Mouse (Mus musculus): ENCODE results near the gene Slc43a3. TPM values are rescaled to one million over a fixed set of nuclear protein-coding genes. Genes with fewer than 3 reads are reported as not detected.
A peak's percentile ranks its signal among the peaks of the same experiment; 100 is the strongest.

Slc43a3 gene
- total RNA-seq, 2 experiments from 2014 or later: 61.3 to 67.3 TPM

DNA sequence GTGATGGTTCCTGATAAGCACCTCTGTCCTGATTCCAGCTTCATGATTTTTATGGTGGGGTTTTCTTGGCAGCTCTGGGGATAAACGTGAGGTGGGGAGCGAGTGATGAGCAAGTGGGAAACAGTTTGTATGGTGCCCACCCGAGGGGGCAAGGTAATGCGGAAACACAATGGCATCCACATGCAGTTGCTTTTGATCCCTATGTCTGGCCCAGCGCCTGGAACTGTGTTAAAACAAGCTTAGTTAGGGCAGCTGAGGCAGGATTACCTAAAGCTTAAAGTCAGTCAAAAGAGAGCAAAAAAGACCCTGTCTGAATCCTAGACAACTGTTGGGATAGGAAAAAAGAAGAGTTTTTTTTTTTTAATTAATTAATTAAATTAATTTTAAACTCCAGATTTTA lies 1.3 kb upstream of the Slc43a3 start:
- no peak for DNase-seq (ENCODE audit: low spot score in 2 of 2)

DNA sequence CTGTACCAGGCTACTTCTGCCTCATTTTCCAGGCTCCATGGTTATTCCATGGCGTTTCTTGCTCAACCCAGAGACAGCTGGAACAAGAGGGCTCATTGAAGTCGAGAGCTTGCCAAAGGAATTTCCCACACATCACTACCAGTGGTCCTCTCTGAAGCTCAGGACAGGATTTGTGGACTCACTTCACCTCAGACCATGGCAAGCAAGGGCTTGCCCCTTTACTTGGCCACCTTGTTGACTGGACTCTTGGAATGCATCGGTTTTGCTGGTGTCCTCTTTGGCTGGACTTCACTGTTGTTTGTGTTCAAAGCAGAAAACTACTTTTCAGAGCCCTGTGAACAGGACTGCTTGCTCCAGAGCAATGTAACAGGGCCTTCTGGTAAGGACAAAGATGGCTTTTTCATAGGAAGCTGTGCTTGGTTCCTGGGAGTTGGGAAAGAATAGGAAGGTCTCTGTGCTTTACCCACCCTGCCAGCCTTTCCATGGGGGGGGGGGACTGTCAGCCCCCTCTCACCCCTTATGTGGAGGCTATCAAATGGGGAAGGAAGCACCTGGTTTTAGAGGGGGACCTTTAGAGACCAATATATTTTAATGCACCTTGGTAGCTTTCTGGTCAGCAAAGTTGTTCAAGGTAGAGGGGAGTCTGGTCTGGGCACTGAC lies 1.2 kb downstream of the Slc43a3 start:
- DNase-seq (ENCODE audit: low spot score in 2 of 2): no peak

DNA sequence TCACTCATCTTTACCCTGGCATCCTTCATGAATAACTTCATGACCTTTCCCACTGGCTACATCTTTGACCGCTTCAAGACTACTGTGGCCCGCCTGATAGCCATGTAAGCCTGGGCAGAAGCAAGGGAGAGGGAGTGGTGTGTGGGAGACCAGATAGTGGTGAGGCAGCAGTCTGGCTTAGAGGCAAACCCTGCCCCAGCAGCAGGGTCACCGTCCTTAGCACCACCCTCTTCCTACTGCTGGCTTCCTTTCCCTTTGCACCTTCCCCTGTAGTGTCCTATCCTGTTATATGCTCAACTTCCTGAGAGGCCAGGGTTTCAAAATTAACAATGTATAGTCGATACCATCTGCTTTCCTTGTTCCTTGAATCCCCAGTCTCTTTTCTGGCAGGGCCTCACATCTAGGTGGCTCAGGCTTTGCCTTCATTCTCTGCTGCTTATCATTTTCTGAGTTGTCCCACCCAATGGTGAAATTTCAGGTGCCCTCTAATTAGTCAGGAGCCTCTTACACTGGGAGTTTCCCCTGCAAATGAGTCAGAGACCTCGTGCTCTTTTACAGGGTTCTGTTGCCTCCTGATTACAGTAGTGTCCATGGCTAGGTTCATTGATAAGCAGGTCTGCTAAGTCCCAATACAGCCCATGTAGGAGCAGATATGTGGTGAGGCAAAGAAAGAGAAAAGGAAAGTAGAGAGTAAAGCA lies 2.0 kb downstream of the Slc43a3 start:
- DNase-seq (ENCODE audit: low spot score in 2 of 2): no peak

DNA sequence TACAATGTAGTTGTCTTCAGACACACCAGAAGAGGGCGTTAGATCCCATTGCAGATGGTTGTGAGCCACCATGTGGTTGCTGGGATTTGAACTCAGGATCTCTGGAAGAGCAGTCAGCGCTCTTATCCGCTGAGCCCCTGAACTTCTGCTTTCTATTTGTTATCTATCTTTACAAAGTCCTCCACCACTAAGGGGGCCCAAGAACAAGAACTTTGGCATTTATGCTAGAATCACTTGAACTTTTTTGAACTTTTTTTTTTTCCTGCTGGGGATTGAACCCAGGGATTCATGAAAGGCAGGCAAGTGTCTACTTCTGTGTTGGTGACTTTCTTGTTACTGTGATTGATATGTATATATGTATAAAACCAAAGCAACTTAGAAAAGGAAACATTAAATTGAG lies 2.9 kb downstream of the Slc43a3 start:
- no peak for DNase-seq (ENCODE audit: low spot score in 2 of 2)

DNA sequence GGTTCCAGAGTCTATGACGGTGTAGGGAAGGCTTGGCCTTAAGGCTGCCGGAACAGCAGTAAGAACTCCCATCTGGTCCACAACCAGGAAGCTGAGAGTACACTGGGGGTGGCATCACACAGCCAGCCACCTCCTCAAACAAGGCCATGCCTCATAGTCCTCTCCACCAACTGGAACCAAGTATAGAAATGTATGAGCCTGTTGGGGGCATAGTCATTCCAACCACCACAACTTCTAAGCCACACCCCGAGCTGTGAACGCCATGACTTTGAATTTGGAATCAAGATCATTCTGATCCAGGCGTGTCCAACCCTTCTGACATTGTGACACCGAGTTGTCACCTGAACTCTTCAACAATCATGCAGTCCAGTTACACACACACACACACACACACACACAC lies 3.3 kb downstream of the Slc43a3 start:
- DNase-seq (ENCODE audit: low spot score in 2 of 2): no peak

- DNase-seq (ENCODE audit: low spot score in 2 of 2): no peak
Observed at GRCm38 (mm10) chr2:84941332-84941731, 5.0 kb downstream of the Slc43a3 start.

GRCm38 (mm10) chr2:84941795-84942194 lies 5.4 kb downstream of the Slc43a3 start:
- DNase-seq (ENCODE audit: low spot score in 2 of 2): no peak

DNA sequence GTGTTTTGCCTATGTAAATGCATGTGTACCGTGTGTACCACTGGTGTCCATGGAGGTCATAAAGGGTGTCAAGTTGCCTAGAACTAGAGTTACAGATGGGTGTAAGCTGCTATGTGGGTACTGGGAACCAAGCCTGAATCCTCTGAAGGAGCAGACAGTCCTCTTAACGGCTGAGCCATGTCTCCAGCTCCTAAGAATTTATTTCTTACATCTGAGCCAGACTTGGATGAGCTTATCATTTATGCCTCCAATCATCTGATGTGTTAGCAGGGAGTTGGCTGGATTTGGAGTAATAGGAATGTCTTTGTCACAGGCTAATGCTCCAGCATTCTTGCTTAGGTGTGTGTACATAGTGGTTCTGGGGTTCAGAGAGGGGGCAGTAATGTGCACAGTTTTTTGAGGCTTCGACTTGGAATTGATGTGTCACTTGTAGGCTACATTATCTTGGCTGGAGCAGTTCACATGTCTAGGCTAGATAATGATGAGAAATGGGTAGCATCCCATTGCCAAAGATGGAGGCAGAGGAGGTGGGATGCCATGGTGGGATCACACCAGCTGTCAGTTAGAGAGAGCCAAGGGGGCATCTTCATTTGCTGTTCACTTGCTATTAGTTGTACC lies 10.9 kb downstream of the Slc43a3 start:
- peak in 1 of 2 experiments; percentile 5 for DNase-seq (ENCODE audit: low spot score in 2 of 2)

GRCm38 (mm10) chr2:84948252-84948651 lies 11.9 kb downstream of the Slc43a3 start:
- DNase-seq (ENCODE audit: low spot score in 2 of 2): no peak

DNA sequence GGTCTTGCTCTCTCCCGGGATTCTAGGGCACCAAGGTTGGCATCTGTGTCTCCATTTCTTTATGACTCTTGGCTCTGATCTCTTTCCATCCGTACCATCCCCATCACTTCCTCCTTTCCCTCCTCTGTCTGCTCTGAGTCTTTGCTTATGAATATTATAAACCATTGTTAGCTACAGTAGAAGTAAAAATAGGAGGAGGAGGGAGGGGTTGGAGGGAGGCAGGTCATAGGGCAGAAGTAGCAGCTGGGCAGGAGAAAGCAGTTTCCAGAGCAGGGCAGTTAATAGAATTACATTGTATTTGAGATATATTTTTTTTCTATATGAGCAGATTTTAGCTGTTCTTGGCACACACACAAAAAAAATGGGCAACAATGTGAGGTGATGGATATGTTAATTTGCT lies 12.3 kb downstream of the Slc43a3 start:
- no peak for DNase-seq (ENCODE audit: low spot score in 2 of 2)

- peak in 1 of 2 experiments; percentile 1 for DNase-seq (ENCODE audit: low spot score in 2 of 2)
Observed at GRCm38 (mm10) chr2:84951027-84951426, 14.6 kb downstream of the Slc43a3 start.

- DNase-seq (ENCODE audit: low spot score in 2 of 2): no peak
Observed at GRCm38 (mm10) chr2:84952251-84952650, 15.9 kb downstream of the Slc43a3 start.

DNA sequence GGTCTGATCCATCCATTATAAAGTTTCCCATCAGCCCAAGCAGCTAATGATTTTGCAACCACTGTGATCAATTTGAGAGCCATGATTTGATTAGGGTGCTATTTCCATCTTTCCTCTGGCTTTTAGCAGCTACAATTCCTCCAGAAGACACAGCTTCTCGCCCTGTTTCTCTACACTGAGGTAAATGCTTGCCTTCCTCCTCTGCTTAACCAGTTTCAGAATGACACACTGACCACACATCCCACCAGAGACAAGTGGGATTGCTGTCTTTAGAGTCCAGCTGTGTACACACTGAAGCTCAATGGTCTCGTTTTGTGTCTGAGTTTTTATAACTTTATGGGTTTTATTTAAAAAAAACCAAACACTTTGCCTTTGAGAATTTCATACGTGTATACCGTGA lies 16.3 kb downstream of the Slc43a3 start:
- DNase-seq (ENCODE audit: low spot score in 2 of 2): no peak

DNA sequence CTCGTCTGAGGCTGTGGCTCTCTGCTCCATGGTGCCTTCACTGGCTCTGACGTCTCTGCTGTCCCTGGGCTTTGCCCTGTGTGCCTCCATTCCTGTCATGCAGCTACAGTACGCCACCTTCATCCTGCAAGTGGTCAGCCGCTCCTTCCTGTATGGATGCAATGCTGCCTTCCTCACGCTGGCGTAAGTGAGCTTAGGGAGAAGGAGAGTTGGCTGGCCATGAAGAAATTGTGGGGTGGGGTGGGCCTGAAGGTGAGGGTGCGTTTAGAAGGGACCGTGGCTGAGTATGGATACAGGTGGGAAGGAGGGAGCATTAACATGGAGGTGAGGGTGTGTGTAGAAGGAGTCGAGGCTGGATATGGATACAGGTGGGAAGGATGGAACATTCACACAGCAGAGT lies 19.1 kb downstream of the Slc43a3 start:
- DNase-seq (ENCODE audit: low spot score in 2 of 2): no peak

DNA sequence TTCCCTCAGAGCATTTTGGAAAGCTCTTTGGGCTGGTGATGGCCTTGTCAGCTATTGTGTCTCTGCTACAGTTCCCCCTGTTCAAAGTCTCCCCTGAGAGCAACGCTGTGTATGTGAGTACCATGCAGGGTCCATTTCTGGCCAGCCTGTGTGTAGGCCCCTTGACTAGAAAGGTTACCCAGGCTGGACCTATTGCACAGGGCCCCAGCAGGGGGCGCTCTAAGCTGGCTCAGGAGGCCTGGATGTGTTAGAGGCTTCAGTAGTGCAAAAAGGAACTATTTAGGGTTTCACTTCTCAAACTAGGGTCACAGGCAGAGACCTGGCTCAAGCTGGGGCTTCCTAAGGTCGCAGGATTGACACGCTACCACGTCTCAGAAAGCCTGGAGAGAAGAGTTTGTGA lies 19.9 kb downstream of the Slc43a3 start:
- peak; percentile 67 to 76 for DNase-seq (ENCODE audit: low spot score in 2 of 2)

GRCm38 (mm10) chr2:84958588-84959264 lies 22.3 kb downstream of the Slc43a3 start:
- DNase-seq (ENCODE audit: low spot score in 2 of 2): no peak

- peak; percentile 42 to 46 for DNase-seq (ENCODE audit: low spot score in 2 of 2)
Observed at GRCm38 (mm10) chr2:84961300-84961699, 24.9 kb downstream of the Slc43a3 start.

- DNase-seq (ENCODE audit: low spot score in 2 of 2): no peak
Observed at GRCm38 (mm10) chr2:84961901-84962300, 25.5 kb downstream of the Slc43a3 start.

DNA sequence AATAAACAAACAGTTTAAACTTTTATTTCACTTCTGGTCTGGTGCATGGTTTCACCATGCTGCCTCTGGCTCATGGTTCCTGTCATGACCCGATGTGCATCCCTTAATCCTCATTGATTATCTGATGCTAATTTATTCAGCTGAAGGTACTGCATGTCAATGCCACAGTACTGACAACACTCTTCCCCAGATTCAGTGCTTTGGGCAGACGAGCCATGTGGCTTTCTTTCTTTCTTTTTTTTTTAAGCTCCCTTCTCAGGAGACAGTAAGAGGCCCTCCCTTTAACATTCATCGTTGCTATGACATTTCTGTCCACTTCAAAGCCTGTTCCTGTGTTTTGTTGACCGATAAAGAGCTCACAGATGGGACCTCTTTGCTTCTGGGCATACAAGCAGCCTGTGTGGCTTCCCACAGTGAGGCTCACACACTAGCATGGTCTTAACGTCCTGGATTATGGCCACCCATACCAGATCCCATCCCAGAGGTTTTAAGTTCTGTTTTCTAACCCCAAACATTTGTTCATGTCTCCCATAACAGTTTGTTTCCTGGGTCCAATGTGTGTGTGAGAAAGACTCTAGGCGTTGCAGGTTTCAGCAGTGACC lies 26.6 kb downstream of the Slc43a3 start:
- no peak for DNase-seq (ENCODE audit: low spot score in 2 of 2)

DNA sequence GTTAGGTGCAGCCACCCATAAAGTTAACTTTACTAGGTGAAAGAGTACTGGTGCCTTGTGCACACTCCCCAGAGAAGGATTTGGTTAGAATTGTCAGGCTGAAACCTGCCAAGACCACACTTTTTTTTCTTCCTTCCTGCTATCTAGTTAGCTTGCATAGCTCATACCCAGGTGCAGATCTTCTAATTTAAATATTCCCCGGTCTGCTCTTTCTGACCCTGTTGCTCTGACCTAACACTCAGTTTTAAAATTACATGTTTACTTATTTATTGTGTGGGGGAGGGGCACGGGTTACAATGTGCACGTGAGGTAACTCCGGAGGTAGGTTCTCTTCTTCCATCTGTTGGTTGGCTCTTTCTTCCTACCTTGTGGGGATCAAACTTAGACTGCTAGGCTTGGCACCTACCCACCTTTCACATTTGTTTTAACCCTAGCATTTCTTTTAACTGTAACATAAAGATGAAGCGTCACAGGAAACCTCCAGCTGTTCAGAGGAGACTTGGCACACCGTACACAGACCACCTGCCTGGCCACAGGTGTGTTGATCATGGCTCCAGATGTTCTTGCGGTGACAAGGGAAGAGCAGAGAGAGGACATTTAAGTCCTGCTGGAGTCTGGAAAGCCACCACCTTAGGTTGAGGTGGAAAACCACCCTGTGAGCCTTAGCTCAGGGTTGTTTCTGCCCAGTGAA lies 27.9 kb downstream of the Slc43a3 start:
- DNase-seq (ENCODE audit: low spot score in 2 of 2): no peak
